Mouse (Mus musculus) embryonic facial prominence, embryonic 13.5 days (tissue): ENCODE data around the gene Naaladl1. TPM values are rescaled to one million over a fixed set of nuclear protein-coding genes. Genes with fewer than 3 reads are reported as not detected.
"Not testable (repeated sequence)": the region's sequence is repeated elsewhere in the genome, so short reads cannot be mapped to it uniquely, and the experiment has no call there.

Experiments used
- ATAC-seq: fragments of 200-750 bp; cut with Nextera tagmentation; 2 replicates; pipeline ENCODE4 v1.8.0; 2017; ENCODE audit warnings: low read depth; ENCODE audit not compliant: insufficient number of reproducible peaks, insufficient read depth, low FRiP score, low TSS enrichment
- H3K27ac ChIP-seq: fragments of 300-500 bp; sonication (generic); 2 replicates; pipeline ENCODE4 v1.5.1; 2015; ENCODE audit warnings: moderate library complexity, mild to moderate bottlenecking, inconsistent platforms
- H3K27me3 ChIP-seq: fragments of 300-500 bp; sonication (generic); 2 replicates; pipeline ENCODE4 v1.6.1; 2015; ENCODE audit warnings: mild to moderate bottlenecking, inconsistent platforms
- H3K36me3 ChIP-seq: fragments of 300-500 bp; sonication (generic); 2 replicates; pipeline ENCODE4 v1.6.1; 2015; ENCODE audit warnings: mild to moderate bottlenecking, inconsistent platforms
- H3K4me1 ChIP-seq: fragments of 300-500 bp; sonication (generic); 2 replicates; pipeline ENCODE4 v1.6.1; 2015; ENCODE audit warnings: inconsistent platforms
- H3K4me2 ChIP-seq: fragments of 300-500 bp; sonication (generic); 2 replicates; pipeline ENCODE4 v1.6.1; 2015; ENCODE audit warnings: moderate library complexity, mild to moderate bottlenecking, inconsistent platforms
- H3K4me3 ChIP-seq: fragments of 300-500 bp; sonication (generic); 2 replicates; pipeline ENCODE4 v1.5.1; 2015; ENCODE audit warnings: mild to moderate bottlenecking, inconsistent platforms
- H3K9ac ChIP-seq: fragments of 300-500 bp; sonication (generic); 2 replicates; pipeline ENCODE4 v1.6.1; 2015; ENCODE audit warnings: mild to moderate bottlenecking, inconsistent platforms
- H3K9me3 ChIP-seq: fragments of 300-500 bp; sonication (generic); 2 replicates; pipeline ENCODE4 v1.6.1; 2016; ENCODE audit warnings: inconsistent platforms
- WGBS: fragments of 180-500 bp; shearing (Covaris S2); methylation state at CpG from one replicate; pipeline ENCODE4 v1.1.7; 2015; ENCODE audit warnings: mixed read lengths; 5-methylcytosine and 5-hydroxymethylcytosine counted together
- polyA plus RNA-seq: library from polyadenylated mRNA; unstranded; fragments of >200 nt; fragmentation: Nextera tagmentation; extraction: Ambion mirVana; gene quantifications from 2 replicates; pipeline ENCODE4 v1.2.1, GENCODE M21; 2015

Naaladl1 gene
- polyA plus RNA-seq, 1 experiment from 2014 or later: 0.55 TPM

DNA sequence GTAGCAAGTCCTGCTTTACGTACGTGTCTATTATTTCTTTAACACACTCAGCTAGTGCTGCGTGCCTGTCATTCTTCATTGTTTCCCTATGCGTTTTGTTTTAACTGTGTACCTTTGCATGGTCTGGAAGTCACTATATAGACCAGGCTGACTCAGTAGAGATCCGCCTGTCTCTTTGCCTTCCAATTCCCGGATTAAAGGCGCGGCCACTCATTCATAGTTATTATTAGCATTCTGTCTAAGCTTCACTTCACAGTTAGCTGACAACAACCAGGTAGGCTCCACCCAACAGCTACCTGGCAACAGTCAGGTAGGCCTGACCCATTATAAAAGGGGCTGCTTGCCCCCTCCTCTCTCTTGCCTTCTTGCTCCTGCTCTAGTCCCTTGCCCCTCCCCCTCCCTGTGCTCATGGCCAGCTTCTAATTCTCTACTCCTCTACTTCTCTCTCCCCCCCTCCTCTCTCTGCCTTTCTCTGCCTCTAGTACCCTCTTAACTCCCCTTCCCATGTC lies 13.1 kb downstream of the Naaladl1 start:
- Histone ChIP-seq H3K4me1 (peaks cover 24% of the 10 kb centered on the region), H3K9ac (peak overlapping the region; percentile 91), H3K4me3 (peak overlapping the region; percentile 94), H3K27me3 (no peaks in the 10 kb centered on the region), H3K9me3 (no peaks in the 10 kb centered on the region), H3K4me2 (peak overlapping the region; percentile 89), H3K27ac (peak overlapping the region; percentile 96), H3K36me3 (peaks cover 40% of the 10 kb centered on the region)
- ATAC-seq: peak; percentile 17; the same call in 1 of the 2 replicates
- WGBS: under 1% methylated on average over 8 of the region's 8 CpGs

DNA sequence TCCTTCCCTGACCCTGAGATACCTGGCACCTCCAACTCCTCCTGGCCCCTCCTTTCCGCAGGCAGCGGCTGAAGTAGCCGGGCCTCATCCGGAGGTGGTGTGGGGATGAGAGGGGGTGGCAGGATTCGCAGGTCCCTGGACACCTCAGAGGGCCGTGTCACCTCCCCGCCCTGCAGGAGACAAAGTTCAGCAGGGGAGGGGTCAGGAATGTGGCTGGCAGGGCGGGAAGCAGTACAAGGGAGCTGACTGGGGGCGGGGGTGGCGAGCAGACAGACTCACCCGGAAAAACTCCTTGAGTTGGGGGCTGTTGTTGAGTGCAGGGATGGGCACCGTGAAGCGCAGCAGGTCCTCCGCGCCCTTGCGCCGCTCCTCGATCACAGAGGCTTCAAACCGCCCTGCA lies 16.2 kb downstream of the Naaladl1 start:
- ATAC-seq: no peak

DNA sequence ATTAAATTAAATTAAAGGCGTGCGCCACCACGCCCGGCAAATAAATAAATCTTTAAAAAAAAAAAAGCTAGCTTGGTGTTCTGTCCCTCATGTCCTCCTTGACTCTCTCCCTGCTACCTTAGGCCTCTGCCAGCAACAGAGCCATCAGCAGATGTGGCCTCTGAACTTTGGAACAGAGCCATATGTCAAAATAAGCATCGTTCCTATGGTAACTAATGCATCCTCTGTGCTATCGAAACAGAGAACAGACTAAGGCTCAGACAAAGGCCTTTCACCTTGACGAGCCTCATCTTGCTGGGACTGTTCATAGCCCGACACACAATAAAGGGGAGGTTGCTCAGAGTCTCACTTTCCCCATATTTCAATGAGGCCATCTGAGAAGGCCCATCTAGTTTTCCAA lies 17.7 kb downstream of the Naaladl1 start:
- Histone ChIP-seq H3K4me1 (peaks cover 18% of the 10 kb centered on the region), H3K27me3 (no peaks in the 10 kb centered on the region), H3K4me2 (no peak overlapping the region), H3K9ac (no peak overlapping the region), H3K9me3 (no peaks in the 10 kb centered on the region), H3K27ac (no peak overlapping the region), H3K4me3 (no peak overlapping the region), H3K36me3 (peaks cover 16% of the 10 kb centered on the region)
- no peak for ATAC-seq
- WGBS: 49% methylated on average over 8 of the region's 8 CpGs

More for the DNA sequence above, 16.2 kb downstream of the Naaladl1 start:
- Histone ChIP-seq H3K36me3 (peaks cover 16% of the 10 kb centered on the region), H3K4me3 (no peak overlapping the region), H3K4me1 (peaks cover 21% of the 10 kb centered on the region), H3K27ac (no peak overlapping the region), H3K27me3 (no peaks in the 10 kb centered on the region), H3K9me3 (no peaks in the 10 kb centered on the region), H3K4me2 (no peak overlapping the region; the same call in 1 of the 2 replicates), H3K9ac (0 out of 2 replicates have a peak overlapping the region, but pooled peaks have one; percentile 27)
- 39% methylated on average over 19 of the region's 19 CpGs for WGBS

DNA sequence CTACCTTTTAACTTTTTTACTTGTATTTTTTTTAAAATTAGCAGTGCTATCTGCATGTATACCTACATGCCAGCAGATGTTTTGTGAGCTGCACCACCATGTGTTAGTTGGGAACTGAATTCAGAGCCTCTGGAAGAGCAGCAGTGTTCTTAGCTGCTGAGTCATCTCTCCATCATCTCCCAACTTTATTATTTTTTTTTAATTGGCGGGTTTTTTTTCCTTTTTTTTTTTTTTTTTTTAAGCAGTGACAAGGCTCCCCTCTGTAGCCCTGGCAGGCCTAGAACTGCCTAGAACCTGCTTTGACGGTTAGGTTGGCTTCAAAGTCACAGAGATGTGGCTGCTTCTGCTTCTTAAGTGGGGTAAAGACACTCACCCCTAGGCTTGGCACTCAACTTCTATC lies 19.3 kb downstream of the Naaladl1 start:
- no peak for ATAC-seq
- H3K9ac ChIP-seq: no peak overlapping the region
- H3K4me1 ChIP-seq: peaks cover 16% of the 10 kb centered on the region
- H3K9me3 ChIP-seq: no peaks in the 10 kb centered on the region
- H3K36me3 ChIP-seq: peaks cover 16% of the 10 kb centered on the region
- H3K27ac ChIP-seq: no peak overlapping the region
- 68% methylated on average over 2 of the region's 2 CpGs for WGBS
- H3K27me3 ChIP-seq: no peaks in the 10 kb centered on the region
- no peak overlapping the region for H3K4me3 ChIP-seq
- no peak overlapping the region for H3K4me2 ChIP-seq

DNA sequence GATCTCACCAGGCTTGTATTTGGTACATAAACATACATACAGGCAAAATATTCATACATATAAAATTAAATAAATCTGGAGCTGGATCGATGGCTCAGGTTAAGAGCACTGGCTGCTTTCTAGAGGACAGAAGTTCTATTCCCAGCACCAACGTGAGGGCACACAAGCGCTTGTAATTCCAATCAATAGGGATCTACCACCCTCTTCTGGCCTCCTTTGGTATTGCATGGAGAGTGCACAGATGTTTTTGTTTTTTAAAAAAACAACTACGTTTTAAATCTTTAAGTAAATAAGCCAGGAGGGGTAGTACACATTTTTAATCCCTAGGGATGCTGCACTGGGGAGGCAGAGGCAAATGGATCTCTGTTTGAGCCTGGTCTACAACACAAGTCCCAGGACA lies 20.7 kb downstream of the Naaladl1 start:
- H3K9me3 ChIP-seq: no peaks in the 10 kb centered on the region
- H3K27ac ChIP-seq: no peak overlapping the region
- 21% methylated on average over 4 of the region's 4 CpGs for WGBS
- H3K9ac ChIP-seq: no peak overlapping the region
- H3K36me3 ChIP-seq: peaks cover 12% of the 10 kb centered on the region
- H3K27me3 ChIP-seq: no peaks in the 10 kb centered on the region
- H3K4me1 ChIP-seq: peaks cover 16% of the 10 kb centered on the region
- no peak for ATAC-seq
- H3K4me2 ChIP-seq: no peak overlapping the region
- no peak overlapping the region for H3K4me3 ChIP-seq

DNA sequence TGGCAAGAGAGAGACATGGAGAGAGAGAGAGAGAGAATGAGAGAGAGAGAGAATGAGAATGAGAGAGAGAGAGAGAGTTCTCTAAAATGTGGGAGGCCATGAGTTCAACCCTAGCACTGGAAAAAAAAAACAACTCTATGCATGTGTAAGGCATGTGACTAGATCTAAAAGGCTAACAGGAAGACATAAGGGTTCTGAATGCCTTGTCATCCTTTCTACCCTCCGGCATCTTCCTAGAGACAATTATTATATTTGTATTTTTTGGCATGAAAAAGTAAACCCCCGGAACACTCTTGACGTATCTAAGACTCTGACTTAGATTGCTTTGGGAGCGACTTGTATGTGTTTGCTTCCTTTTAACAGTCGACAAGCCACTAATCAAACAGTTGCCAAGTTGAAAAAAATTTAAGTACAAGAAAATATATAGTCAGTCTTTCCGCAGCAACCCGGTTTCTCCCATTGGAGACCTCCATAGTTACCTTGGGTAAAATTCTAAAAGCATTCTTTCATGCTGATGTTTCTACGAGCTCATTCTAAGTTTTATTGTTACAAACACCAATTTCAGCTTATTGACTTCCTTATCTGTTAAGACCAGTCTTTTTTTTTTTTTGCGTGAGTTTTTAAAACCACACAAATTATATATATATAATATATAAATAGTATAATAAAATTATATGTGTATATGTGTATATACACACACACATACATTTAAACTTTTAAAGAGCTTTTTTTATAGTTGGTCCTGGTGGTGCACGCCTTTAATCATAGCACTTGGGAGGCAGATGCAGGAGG lies 21.4 kb downstream of the Naaladl1 start:
- WGBS: 73% methylated on average over 10 of the region's 10 CpGs
- peak overlapping the region; percentile 94 for H3K27ac ChIP-seq

DNA sequence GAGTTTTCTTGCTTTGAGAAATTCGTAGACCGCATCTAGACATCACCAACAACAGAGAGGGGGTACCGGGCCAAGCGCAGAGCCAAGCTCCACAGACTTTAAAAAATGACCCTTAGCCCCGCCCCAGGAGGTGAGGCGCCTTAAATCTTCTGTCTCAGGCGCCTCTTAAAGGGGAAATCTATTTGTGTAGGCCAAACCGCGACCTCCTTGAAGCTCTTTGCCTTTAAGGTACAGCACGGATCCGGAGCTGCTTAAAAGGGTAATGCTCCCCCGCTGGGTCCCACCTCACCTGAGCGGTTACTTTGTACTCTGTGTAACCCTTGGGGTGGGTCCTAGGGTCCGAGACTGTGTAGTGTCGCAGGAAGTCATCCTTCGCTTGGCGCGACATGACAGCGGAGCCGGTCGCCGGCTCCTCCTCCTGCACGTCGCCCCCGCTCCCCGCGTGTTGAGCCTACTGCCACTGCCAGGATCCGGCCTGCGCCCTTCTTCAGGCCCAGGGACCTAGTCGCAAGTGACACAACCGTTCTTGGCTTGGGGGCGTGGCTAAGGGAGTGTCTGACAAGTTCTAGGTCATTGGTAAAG lies 22.3 kb downstream of the Naaladl1 start, which contains the start of gene Snx15:
TSS of gene Snx15 (minus strand) at position 545 of the 582 bp plus-strand sequence.
- Histone ChIP-seq H3K27me3 (no peaks in the 10 kb centered on the region), H3K9ac (peak within 1 kb of the TSS; percentile 74), H3K4me1 (peaks cover 16% of the 10 kb centered on the region), H3K9me3 (no peaks in the 10 kb centered on the region), H3K4me2 (peak within 1 kb of the TSS; percentile 61), H3K4me3 (peak within 1 kb of the TSS; percentile 59), H3K36me3 (peaks cover 4% of the 10 kb centered on the region; the same call in 1 of the 2 replicates), H3K27ac (peak within 1 kb of the TSS; percentile 94)
- under 1% methylated on average over 32 of the region's 32 CpGs for WGBS
- peak; percentile 90 for ATAC-seq

More for the DNA sequence above, 21.4 kb downstream of the Naaladl1 start:
- Histone ChIP-seq H3K4me1 (peaks cover 16% of the 10 kb centered on the region), H3K9ac (peak overlapping the region; percentile 74; the same call in 1 of the 2 replicates), H3K4me3 (peak overlapping the region; percentile 59), H3K27me3 (no peaks in the 10 kb centered on the region), H3K4me2 (peak overlapping the region; percentile 61), H3K36me3 (peaks cover 9% of the 10 kb centered on the region; the same call in 1 of the 2 replicates), H3K9me3 (no peaks in the 10 kb centered on the region)
- ATAC-seq: no peak

DNA sequence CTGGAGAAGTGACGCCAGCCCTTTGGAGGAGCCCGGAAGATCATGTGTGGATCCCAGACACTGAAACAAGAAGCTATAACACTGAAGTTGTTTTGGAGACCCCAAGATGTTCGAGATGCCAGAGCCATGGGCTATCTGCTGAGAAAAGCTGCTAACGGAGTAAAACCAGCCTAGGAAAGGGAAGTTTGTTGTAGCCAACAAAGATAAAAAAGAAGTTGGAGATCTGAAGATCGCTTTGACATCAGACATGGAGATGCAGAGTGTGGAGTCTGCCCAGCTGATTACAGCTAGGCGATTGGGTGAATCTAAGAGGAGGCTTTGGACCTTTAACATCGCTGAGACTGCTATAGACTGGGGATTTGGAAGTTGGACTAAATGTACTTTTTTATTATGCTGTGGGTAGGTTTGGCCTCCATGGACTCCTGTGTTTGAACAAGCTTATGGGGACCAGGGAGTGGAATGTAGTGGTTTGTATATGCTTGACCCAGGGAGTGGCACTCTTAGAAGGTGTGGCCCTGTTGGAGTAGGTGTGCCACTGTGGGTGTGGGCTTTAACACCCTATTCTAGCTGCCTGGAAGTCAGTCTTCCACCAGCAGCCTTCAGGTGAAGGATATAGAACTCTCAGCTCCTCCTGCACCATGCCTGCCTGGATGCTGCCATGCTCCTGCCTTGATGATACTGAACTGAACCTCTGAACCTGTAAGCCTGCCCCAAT lies 25.0 kb downstream of the Naaladl1 start:
- peaks cover 15% of the 10 kb centered on the region for H3K36me3 ChIP-seq
- not testable (repeated sequence) for ATAC-seq, H3K4me2 ChIP-seq, H3K4me3 ChIP-seq, H3K4me1 ChIP-seq, H3K9ac ChIP-seq, H3K27ac ChIP-seq, H3K9me3 ChIP-seq, H3K27me3 ChIP-seq
- WGBS: 81% methylated on average over 7 of the region's 7 CpGs

DNA sequence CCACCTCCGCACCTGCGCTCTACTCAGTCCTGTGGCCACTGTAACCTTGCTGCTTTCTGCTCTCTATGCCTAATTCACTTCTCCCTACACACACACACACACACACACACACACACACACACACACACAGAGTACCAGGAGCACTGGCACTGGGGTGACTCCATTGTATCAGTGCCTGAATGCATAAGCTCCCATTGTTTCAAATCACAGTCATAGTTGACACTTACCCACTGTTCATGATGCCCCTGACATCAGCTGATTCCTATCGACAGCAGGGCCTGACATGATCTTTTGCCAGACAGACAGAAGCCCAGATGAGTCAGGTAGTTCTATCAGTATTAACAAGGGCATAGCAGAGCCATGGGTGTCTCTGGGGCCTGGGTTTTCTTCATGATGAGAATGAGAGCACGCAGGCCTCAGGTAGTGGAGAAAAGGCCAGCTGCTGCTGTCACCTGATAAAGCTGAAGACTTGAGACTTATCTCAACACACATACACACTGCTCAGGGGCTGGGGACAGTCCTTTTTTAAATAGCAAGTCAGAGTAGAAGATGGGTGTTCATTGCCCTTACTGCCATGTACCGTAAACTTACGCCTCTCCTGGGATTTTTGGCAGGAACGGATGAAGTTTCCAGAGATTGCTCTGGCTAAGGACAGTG lies 26.7 kb downstream of the Naaladl1 start:
- Histone ChIP-seq H3K9ac (no peak overlapping the region), H3K4me2 (no peak overlapping the region), H3K27ac (no peak overlapping the region), H3K27me3 (no peaks in the 10 kb centered on the region), H3K36me3 (peaks cover 33% of the 10 kb centered on the region), H3K4me1 (peaks cover 6% of the 10 kb centered on the region), H3K4me3 (no peak overlapping the region), H3K9me3 (no peaks in the 10 kb centered on the region)
- whole genome bisulfite sequencing: 80% methylated on average over 7 of the region's 7 CpGs
- ATAC-seq: no peak

DNA sequence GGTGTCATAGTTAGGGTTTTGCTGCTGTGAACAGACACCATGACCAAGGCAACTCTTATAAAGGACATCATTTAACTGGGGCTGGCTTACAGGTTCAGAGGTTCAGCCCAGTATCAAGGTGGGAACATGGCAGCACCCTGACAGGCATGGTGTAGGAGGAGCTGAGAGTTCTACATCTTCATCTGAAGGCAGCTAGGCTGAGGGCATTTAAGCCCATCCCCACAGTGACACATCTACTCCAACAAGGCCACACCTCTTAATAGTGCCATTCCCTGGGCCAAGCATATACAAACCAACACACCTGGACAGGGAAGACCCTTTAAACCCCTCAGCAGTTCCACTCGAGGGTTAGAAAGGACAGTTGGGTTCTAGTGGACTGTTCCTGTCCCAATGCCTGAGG lies 27.6 kb downstream of the Naaladl1 start:
- peaks cover 38% of the 10 kb centered on the region for H3K36me3 ChIP-seq
- not testable (repeated sequence) for H3K4me1 ChIP-seq, H3K4me3 ChIP-seq, H3K9me3 ChIP-seq, H3K27ac ChIP-seq, H3K9ac ChIP-seq, H3K27me3 ChIP-seq, H3K4me2 ChIP-seq, ATAC-seq
- WGBS: 55% methylated on average over 1 of the region's 1 CpGs

DNA sequence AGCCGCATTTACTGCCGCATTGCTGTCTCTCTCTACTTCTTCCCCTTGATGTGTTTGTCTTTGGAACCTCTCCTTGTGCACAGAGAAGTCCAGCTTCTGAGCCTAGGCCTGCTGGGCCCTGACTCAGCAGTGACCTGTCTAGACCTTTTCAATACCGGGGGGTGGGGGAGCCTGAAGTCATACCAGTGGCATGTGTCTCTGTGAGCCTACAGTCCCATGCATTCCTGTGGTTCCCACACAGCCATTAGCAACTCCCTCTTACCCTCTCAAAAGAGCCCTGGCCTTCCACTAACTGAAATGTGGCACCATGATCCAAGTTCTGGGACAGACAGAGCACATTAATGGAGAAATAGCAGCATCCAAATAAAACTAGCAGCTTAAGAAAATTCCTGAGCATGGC lies 30.8 kb downstream of the Naaladl1 start:
- 0 out of 2 replicates have a peak overlapping the region, but pooled peaks have one; percentile 32 for H3K9ac ChIP-seq
- H3K4me2 ChIP-seq: no peak overlapping the region

More for the DNA sequence above, 30.8 kb downstream of the Naaladl1 start:
- Histone ChIP-seq H3K27ac (no peak overlapping the region), H3K9me3 (no peaks in the 10 kb centered on the region), H3K27me3 (no peaks in the 10 kb centered on the region), H3K4me3 (no peak overlapping the region), H3K4me1 (peaks cover 10% of the 10 kb centered on the region), H3K36me3 (peaks cover 38% of the 10 kb centered on the region)
- WGBS: 85% methylated on average over 3 of the region's 3 CpGs
- ATAC-seq: no peak
